Comparison of ENCODE assay signal across 8 mouse cellular contexts in the genomic region with DNA sequence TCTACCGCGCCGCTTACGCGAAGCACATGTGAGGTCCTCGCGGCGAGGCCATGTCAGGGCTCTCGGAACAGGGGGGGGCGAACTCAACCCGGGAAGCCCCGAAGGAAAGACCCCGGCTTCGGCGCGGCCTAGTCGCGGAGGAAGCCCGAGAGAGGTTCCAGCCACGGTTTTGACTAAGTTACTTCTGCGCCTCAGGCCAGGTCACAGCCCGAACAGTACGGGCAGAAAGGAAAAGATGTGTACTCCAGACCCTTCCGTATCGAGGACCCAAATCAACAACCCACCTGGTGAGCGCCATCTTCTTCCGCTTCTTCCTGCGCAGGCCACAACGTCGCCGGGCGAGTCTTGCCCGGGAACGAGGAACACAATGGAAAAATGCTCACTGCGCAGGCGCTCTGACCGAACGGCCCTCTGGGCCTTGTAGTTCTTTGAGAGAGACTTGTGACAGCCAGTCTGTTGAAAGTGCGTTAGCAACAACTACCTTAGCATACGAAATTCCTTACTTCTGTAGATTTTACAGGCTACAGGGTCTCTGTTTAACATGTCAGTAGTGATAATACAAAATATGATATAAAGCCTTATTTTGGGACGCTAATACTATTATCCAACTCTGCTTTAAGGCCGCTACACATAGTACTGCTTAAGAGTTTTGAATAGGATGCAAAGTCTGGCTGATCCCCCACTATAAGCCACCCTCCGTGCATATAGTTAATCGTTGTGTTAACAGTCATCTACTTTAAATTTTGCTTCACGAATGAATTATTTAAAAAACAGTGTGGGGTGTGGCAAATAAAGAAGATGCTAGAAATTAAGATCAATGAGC. TPM values are rescaled to one million over a fixed set of nuclear protein-coding genes. Genes with fewer than 3 reads are reported as not detected.
DNase-seq lines count a peak whose midpoint lies in the region; ATAC-seq lines count a peak whose summit lies in the region.

Gene Snw1, minus strand, starts transcription at position 311 of the 823 bp plus-strand sequence.

- peak; percentile 89 for ATAC-seq in megakaryocyte progenitor cell, adult 5-6 weeks (replicated peaks; ENCODE audit: poor library complexity)

- peak; percentile 97 for DNase-seq in adipocyte (ENCODE audit: low spot score)
- peak; percentile 96 for DNase-seq in embryo, embryonic 10 days (ENCODE audit: low spot score)
- peak; percentile 92 for DNase-seq in gastrocnemius, postnatal 10 days
- DNase-seq in induced T-regulatory cell, adult 2 months (ENCODE audit: low read depth), result peak; percentile 99
- peak; percentile 87 to 95 for DNase-seq in left cerebral cortex, adult 9 months (ENCODE audit: low spot score in 2 of 2)
- peak; percentile 94 for DNase-seq in right cerebral cortex, postnatal 14 days
- peak; percentile 90 to 94 for DNase-seq in urinary bladder, postnatal 36 days (ENCODE audit: low spot score in 2 of 2)

RNA-seq across cellular contexts. Expression of gene Snw1, which starts in this region (rescaled TPM):
- total RNA-seq in gastrocnemius, postnatal 10 days (2021), result 10 to 100 TPM; 52.4 to 53.5 TPM
- total RNA-seq in megakaryocyte progenitor cell, adult 5-6 weeks (2015), result 54.8 and 56.1 TPM in 2 replicates
- 173 and 192 TPM in 2 replicates for total RNA-seq in megakaryocyte progenitor cell, adult 5-6 weeks (2017)

Comparison
In these comparisons a context has a peak if more than half of its experiments do, and no peak if none do; other contexts are left out.
1. Peak in every context shown above with its lines: DNase-seq and ATAC-seq.